Mouse (Mus musculus) spleen, postnatal 10 days (tissue): ENCODE results near the gene Gm28961.
"Not testable (repeated sequence)": the region's sequence is repeated elsewhere in the genome, so short reads cannot be mapped to it uniquely, and the experiment has no call there.

ENCODE experiments used
- DNase-seq, 2 experiments: peaks; one replicate each; pipeline ENCODE4 v3.0.0; 2021 to 2022; ENCODE audit warnings: low spot score in 2 of 2

The Gm28961 gene

GRCm38 (mm10) chrY:57705397-57705796 is at the start of gene Gm28961:
Gene Gm28961 (plus strand): TSS chrY:57705697.
- not testable (repeated sequence) for DNase-seq
